Mouse (Mus musculus): ENCODE data around the gene Rgsl1. TPM values are rescaled to one million over a fixed set of nuclear protein-coding genes. Genes with fewer than 3 reads are reported as not detected.

Gene Rgsl1
- polyA plus RNA-seq, 1 experiment from 2014 or later, result 0.30 TPM

GRCm38 (mm10) chr1:153734866-153735265 is 109.1 kb downstream of the Rgsl1 start:
- Histone ChIP-seq H3K27me3 (ENCODE audit: control insufficient read depth, insufficient read depth, low read length) (peaks cover 13% of the 10 kb centered on the region; the same call in 1 of the 2 replicates), H3K4me1 (ENCODE audit: control insufficient read depth, insufficient read depth, low read length) (peaks cover 9% of the 10 kb centered on the region; the same call in 1 of the 2 replicates), H3K36me3 (ENCODE audit: control insufficient read depth, insufficient read depth, low read length) (no peaks in the 10 kb centered on the region), H3K27ac (ENCODE audit: low read length) (no peak overlapping the region), H3K9ac (replicated peaks; ENCODE audit: low read depth, low read length) (no peak overlapping the region), H3K4me2 (replicated peaks; ENCODE audit: low read depth, low read length) (no peak overlapping the region), H3K9me3 (ENCODE audit: control insufficient read depth, low read depth, low read length) (no peaks in the 10 kb centered on the region), H3K4me3 (ENCODE audit: low read depth, low read length) (no peak overlapping the region)
- WGBS, result 76% methylated on average over 4 of the region's 4 CpGs
- ATAC-seq (ENCODE audit: insufficient number of reproducible peaks, insufficient read depth, low FRiP score, low read depth), result no peak

- Histone ChIP-seq H3K9ac (replicated peaks; ENCODE audit: low read depth, low read length) (no peak overlapping the region), H3K4me2 (replicated peaks; ENCODE audit: low read depth, low read length) (no peak overlapping the region)
- WGBS, result 29% methylated on average over 9 of the region's 9 CpGs
Measured at GRCm38 (mm10) chr1:153733181-153733580, 110.8 kb downstream of the Rgsl1 start.

DNA sequence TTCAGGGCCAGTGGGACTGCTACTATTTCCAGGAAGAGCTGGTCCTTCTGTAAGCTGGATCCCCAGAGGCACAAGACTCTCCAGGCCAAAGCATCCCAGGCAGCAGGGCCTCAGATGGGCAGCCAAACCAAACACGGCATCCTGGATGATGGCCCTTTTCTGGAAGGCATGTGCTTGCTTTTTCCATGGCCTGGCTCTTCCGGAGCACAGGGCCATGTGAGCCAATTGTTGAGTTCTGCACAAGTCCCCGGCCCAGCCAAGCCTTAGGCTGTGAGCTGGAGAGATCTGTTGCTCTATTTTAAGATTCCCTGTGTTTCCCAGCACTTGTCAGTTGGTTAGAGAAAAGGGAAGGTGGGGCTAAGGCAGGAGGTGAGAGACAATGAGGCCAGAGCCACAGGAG is 113.3 kb downstream of the Rgsl1 start:
- Histone ChIP-seq H3K4me2 (replicated peaks; ENCODE audit: low read depth, low read length) (no peak overlapping the region), H3K27ac (ENCODE audit: low read length) (no peak overlapping the region), H3K36me3 (ENCODE audit: control insufficient read depth, insufficient read depth, low read length) (no peaks in the 10 kb centered on the region), H3K4me1 (ENCODE audit: control insufficient read depth, insufficient read depth, low read length) (peaks cover 9% of the 10 kb centered on the region; the same call in 1 of the 2 replicates), H3K27me3 (ENCODE audit: control insufficient read depth, insufficient read depth, low read length) (no peaks in the 10 kb centered on the region), H3K9ac (replicated peaks; ENCODE audit: low read depth, low read length) (no peak overlapping the region), H3K9me3 (ENCODE audit: control insufficient read depth, low read depth, low read length) (no peaks in the 10 kb centered on the region), H3K4me3 (ENCODE audit: low read depth, low read length) (no peak overlapping the region)
- ATAC-seq (ENCODE audit: insufficient number of reproducible peaks, insufficient read depth, low FRiP score, low read depth), result no peak
- 56% methylated on average over 3 of the region's 3 CpGs for WGBS

More at GRCm38 (mm10) chr1:153733181-153733580, 110.8 kb downstream of the Rgsl1 start:
- Histone ChIP-seq H3K36me3 (ENCODE audit: control insufficient read depth, insufficient read depth, low read length) (no peaks in the 10 kb centered on the region), H3K4me3 (ENCODE audit: low read depth, low read length) (no peak overlapping the region), H3K27ac (ENCODE audit: low read length) (no peak overlapping the region), H3K27me3 (ENCODE audit: control insufficient read depth, insufficient read depth, low read length) (0 out of 2 replicates have a peak, but pooled peaks cover 4% of the 10 kb centered on the region), H3K4me1 (ENCODE audit: control insufficient read depth, insufficient read depth, low read length) (peaks cover 9% of the 10 kb centered on the region; the same call in 1 of the 2 replicates), H3K9me3 (ENCODE audit: control insufficient read depth, low read depth, low read length) (no peaks in the 10 kb centered on the region)
- ATAC-seq (ENCODE audit: insufficient number of reproducible peaks, insufficient read depth, low FRiP score, low read depth), result no peak

DNA sequence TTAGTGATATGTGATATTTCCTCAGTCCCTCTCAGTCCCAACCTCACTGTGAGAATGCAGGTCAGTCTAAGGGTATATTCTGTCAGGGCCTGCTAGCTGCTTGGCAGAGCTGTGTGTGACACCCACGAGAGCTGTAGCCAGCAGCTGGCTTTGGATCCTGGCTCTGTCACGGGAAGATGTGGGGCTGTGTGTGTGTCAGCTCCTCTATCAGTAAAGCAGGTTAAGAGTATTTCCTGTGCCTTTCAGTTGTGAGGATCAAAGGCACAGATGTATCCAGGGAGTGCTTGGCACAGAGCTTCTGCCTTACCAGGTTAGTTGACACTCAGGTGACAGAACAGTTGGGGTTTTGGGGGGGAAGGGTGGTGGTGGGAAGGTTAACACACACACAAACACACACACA is 114.1 kb downstream of the Rgsl1 start:
- Histone ChIP-seq H3K27me3 (ENCODE audit: control insufficient read depth, insufficient read depth, low read length) (no peaks in the 10 kb centered on the region), H3K9me3 (ENCODE audit: control insufficient read depth, low read depth, low read length) (no peaks in the 10 kb centered on the region), H3K4me2 (replicated peaks; ENCODE audit: low read depth, low read length) (no peak overlapping the region), H3K9ac (replicated peaks; ENCODE audit: low read depth, low read length) (no peak overlapping the region), H3K4me3 (ENCODE audit: low read depth, low read length) (no peak overlapping the region), H3K36me3 (ENCODE audit: control insufficient read depth, insufficient read depth, low read length) (no peaks in the 10 kb centered on the region), H3K27ac (ENCODE audit: low read length) (no peak overlapping the region), H3K4me1 (ENCODE audit: control insufficient read depth, insufficient read depth, low read length) (peaks cover 9% of the 10 kb centered on the region; the same call in 1 of the 2 replicates)
- 62% methylated on average over 2 of the region's 2 CpGs for WGBS
- ATAC-seq (ENCODE audit: insufficient number of reproducible peaks, insufficient read depth, low FRiP score, low read depth), result no peak

Other genes with a start within 250 kb of the Rgsl1 start
- gene Rgs8, start 191.1 kb downstream of the Rgsl1 start, polyA plus RNA-seq (2014; fragmentation: Nextera tagmentation; extraction: Ambion mirVana), result 0.35 and 0.41 TPM in 2 replicates
- 2.4 TPM in 2 replicates for gene Rgs16, start 103.8 kb downstream of the Rgsl1 start, polyA plus RNA-seq (2014; fragmentation: Nextera tagmentation; extraction: Ambion mirVana)
- gene Rnasel, start 94.7 kb downstream of the Rgsl1 start, polyA plus RNA-seq (2014; fragmentation: Nextera tagmentation; extraction: Ambion mirVana), result 9.2 and 11.1 TPM in 2 replicates
- 0.21 and 0.41 TPM in 2 replicates for gene Teddm1b, start 30.2 kb upstream of the Rgsl1 start, polyA plus RNA-seq (2014; fragmentation: Nextera tagmentation; extraction: Ambion mirVana)
- not detected in 2 replicates for gene Teddm1a, start 47.6 kb upstream of the Rgsl1 start, polyA plus RNA-seq (2014; fragmentation: Nextera tagmentation; extraction: Ambion mirVana)
- 130 and 137 TPM in 2 replicates for gene Glul, start 55.8 kb upstream of the Rgsl1 start, polyA plus RNA-seq (2014; fragmentation: Nextera tagmentation; extraction: Ambion mirVana)
- 0.46 and 0.53 TPM in 2 replicates for gene Teddm2, start 56.1 kb upstream of the Rgsl1 start, polyA plus RNA-seq (2014; fragmentation: Nextera tagmentation; extraction: Ambion mirVana)

Data from stomach, embryonic 14.5 days (tissue).